Mouse (Mus musculus): ENCODE results near the gene Trpc4ap. TPM values are rescaled to one million over a fixed set of nuclear protein-coding genes. Genes with fewer than 3 reads are reported as not detected.

The Trpc4ap gene
- polyA plus RNA-seq, 1 experiment from 2014 or later = 138 TPM

DNA sequence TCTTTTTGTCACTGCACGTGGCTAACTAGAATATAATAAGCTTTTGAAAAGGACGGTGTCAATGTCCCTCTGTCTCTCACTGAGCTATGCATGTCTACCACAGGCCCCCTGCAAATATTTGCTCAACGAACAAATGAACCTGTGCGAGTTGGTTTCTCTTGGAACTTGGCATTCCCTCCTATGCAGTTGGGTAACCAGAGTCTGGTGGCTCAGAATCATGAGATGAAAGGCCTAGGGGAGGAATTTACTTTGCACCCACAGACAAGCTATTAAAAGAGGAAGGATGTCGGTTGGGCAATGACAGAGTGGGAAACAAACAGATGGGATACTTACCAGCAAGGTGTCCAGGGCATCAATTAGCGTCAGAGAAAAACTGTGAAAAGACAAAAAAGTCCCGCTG, 34.1 kb upstream of the Trpc4ap start:
- Histone ChIP-seq H3K9me3 (ENCODE audit: control insufficient read depth, low read length) (no peaks in the 10 kb centered on the region), H3K27me3 (ENCODE audit: control insufficient read depth, insufficient read depth, low read length) (no peaks in the 10 kb centered on the region), H3K36me3 (ENCODE audit: control insufficient read depth, insufficient read depth, low read length) (no peaks in the 10 kb centered on the region), H3K27ac (ENCODE audit: low read depth, low read length) (no peak overlapping the region), H3K4me1 (ENCODE audit: control insufficient read depth, insufficient read depth, low read length) (peaks cover 6% of the 10 kb centered on the region; the same call in 1 of the 2 replicates), H3K9ac (ENCODE audit: low read length) (no peak overlapping the region), H3K4me3 (ENCODE audit: low read depth, low read length) (no peak overlapping the region), H3K4me2 (no peak overlapping the region)
- DNase-seq (ENCODE audit: low spot score, missing footprints) = no peak
- ATAC-seq (ENCODE audit: low FRiP score) = no peak
- WGBS = 88% methylated on average over 7 of the region's 7 CpGs

DNA sequence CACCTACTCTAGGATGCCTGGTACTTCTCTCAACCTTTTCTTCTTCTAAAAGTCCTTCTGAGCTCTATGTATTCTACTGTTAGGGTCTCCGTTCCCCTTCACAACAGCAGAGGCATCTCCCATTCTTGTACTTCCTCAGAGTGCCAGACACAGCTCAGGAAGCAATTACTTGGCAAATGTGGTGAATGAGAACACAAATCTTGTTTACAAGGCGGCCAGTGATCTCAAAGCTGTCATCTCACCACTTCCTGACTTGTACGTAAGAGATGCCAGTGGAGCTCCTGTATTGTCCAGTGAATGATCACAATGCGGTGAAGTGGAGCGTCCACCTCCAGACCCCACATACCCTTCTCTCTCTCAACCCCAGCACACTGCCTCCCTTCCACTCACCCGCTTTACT, 32.3 kb upstream of the Trpc4ap start:
- WGBS = 85% methylated on average over 6 of the region's 6 CpGs
- no peaks in the 10 kb centered on the region for H3K36me3 ChIP-seq (ENCODE audit: control insufficient read depth, insufficient read depth, low read length)
- no peak for DNase-seq (ENCODE audit: low spot score, missing footprints)

DNA sequence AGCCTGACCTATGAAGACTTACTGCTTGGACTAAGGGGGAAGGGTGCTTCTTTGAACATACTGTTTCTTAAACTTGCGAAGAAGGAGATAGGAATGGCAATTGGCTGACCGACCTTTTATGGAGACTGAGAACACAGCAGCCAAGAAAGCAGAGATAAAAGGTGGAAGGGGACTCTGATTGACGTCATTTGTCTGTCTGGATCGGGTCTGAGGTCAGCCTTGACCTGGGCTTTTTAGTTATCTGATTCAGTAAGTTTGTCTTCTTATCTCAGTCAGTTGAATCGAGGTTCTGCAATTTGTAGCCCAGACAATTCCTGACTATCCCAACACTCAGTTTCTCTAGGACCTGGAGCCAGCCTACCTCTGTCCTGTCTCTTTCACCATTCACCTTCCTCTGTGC, 31.9 kb upstream of the Trpc4ap start:
- peaks cover 6% of the 10 kb centered on the region; the same call in 1 of the 2 replicates for H3K4me1 ChIP-seq (ENCODE audit: control insufficient read depth, insufficient read depth, low read length)
- H3K27me3 ChIP-seq (ENCODE audit: control insufficient read depth, insufficient read depth, low read length) = no peaks in the 10 kb centered on the region
- H3K4me3 ChIP-seq (ENCODE audit: low read depth, low read length) = no peak overlapping the region
- 83% methylated on average over 5 of the region's 5 CpGs for WGBS
- no peaks in the 10 kb centered on the region for H3K36me3 ChIP-seq (ENCODE audit: control insufficient read depth, insufficient read depth, low read length)
- no peak overlapping the region for H3K4me2 ChIP-seq
- H3K9me3 ChIP-seq (ENCODE audit: control insufficient read depth, low read length) = no peaks in the 10 kb centered on the region
- H3K9ac ChIP-seq (ENCODE audit: low read length) = no peak overlapping the region
- ATAC-seq (ENCODE audit: low FRiP score) (no peak), DNase-seq (ENCODE audit: low spot score, missing footprints) (no peak)
- no peak overlapping the region for H3K27ac ChIP-seq (ENCODE audit: low read depth, low read length)

More for the DNA sequence above, 32.3 kb upstream of the Trpc4ap start:
- no peak for ATAC-seq (ENCODE audit: low FRiP score)
- no peaks in the 10 kb centered on the region for H3K9me3 ChIP-seq (ENCODE audit: control insufficient read depth, low read length)
- H3K4me1 ChIP-seq (ENCODE audit: control insufficient read depth, insufficient read depth, low read length) = peaks cover 6% of the 10 kb centered on the region; the same call in 1 of the 2 replicates
- no peak overlapping the region for H3K4me3 ChIP-seq (ENCODE audit: low read depth, low read length)
- H3K9ac ChIP-seq (ENCODE audit: low read length) = no peak overlapping the region
- H3K4me2 ChIP-seq = no peak overlapping the region
- H3K27ac ChIP-seq (ENCODE audit: low read depth, low read length) = no peak overlapping the region
- H3K27me3 ChIP-seq (ENCODE audit: control insufficient read depth, insufficient read depth, low read length) = no peaks in the 10 kb centered on the region

DNA sequence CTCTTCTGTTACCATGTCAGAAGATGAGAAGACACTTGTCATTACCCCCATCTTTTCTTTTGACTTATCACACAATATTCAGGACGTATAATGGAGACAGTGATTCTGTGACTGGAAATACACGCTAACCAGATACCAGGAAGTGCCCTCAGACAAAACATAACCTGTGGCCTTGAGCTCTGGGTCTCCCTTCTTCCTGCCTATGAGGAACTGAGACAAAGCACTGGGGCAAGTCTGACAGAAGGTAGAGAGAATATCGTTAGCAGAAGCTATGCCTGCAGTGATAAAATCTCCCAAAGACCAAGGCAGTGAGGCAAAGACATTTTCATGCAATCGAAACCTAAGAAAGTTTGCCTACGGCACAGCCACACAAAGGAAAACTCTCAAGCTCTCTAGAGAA, 28.4 kb upstream of the Trpc4ap start:
- DNase-seq (ENCODE audit: low spot score, missing footprints) (no peak), ATAC-seq (ENCODE audit: low FRiP score) (no peak)
- WGBS = 90% methylated on average over 5 of the region's 5 CpGs
- Histone ChIP-seq H3K4me3 (ENCODE audit: low read depth, low read length) (no peak overlapping the region), H3K9ac (ENCODE audit: low read length) (no peak overlapping the region), H3K4me2 (no peak overlapping the region), H3K9me3 (ENCODE audit: control insufficient read depth, low read length) (no peaks in the 10 kb centered on the region), H3K27ac (ENCODE audit: low read depth, low read length) (no peak overlapping the region), H3K27me3 (ENCODE audit: control insufficient read depth, insufficient read depth, low read length) (no peaks in the 10 kb centered on the region), H3K36me3 (ENCODE audit: control insufficient read depth, insufficient read depth, low read length) (no peaks in the 10 kb centered on the region), H3K4me1 (ENCODE audit: control insufficient read depth, insufficient read depth, low read length) (no peaks in the 10 kb centered on the region)

- no peaks in the 10 kb centered on the region for H3K27me3 ChIP-seq (ENCODE audit: control insufficient read depth, insufficient read depth, low read length)
- H3K4me1 ChIP-seq (ENCODE audit: control insufficient read depth, insufficient read depth, low read length) = no peaks in the 10 kb centered on the region
- H3K4me3 ChIP-seq (ENCODE audit: low read depth, low read length) = no peak overlapping the region
- no peak overlapping the region for H3K4me2 ChIP-seq
- H3K9me3 ChIP-seq (ENCODE audit: control insufficient read depth, low read length) = no peaks in the 10 kb centered on the region
- no peak for DNase-seq (ENCODE audit: low spot score, missing footprints)
- ATAC-seq (ENCODE audit: low FRiP score) = no peak
- no peak overlapping the region for H3K27ac ChIP-seq (ENCODE audit: low read depth, low read length)
- 90% methylated on average over 12 of the region's 12 CpGs for WGBS
- H3K36me3 ChIP-seq (ENCODE audit: control insufficient read depth, insufficient read depth, low read length) = no peaks in the 10 kb centered on the region; the same call in 1 of the 2 replicates
- H3K9ac ChIP-seq (ENCODE audit: low read length) = no peak overlapping the region
These were observed 25.2 kb upstream of the Trpc4ap start for GRCm38 (mm10) chr2:155717082-155717990.

DNA sequence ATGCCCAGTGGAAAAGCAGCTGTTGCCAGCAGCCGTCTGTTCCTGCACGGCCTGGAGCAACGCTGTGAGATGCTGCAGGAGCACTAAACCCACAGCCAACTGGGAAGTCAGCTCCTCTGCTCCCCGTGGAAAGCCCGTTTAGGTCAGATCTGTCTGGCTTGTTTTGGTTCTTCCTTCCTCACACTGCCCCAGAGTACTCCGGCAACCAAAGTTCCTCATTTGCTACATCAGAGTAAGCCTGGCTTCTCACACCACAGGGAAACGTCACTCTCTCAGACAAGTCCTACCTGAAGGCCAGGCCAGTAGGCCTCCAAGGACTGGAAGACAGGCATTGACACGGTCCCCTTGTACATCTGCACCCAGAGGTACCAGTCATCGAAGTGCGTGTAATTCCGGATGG, 18.4 kb upstream of the Trpc4ap start:
- Histone ChIP-seq H3K4me3 (ENCODE audit: low read depth, low read length) (no peak overlapping the region), H3K27me3 (ENCODE audit: control insufficient read depth, insufficient read depth, low read length) (no peaks in the 10 kb centered on the region), H3K27ac (ENCODE audit: low read depth, low read length) (no peak overlapping the region), H3K4me2 (no peak overlapping the region), H3K36me3 (ENCODE audit: control insufficient read depth, insufficient read depth, low read length) (no peaks in the 10 kb centered on the region; the same call in none of the 2 replicates), H3K4me1 (ENCODE audit: control insufficient read depth, insufficient read depth, low read length) (no peaks in the 10 kb centered on the region), H3K9ac (ENCODE audit: low read length) (no peak overlapping the region), H3K9me3 (ENCODE audit: control insufficient read depth, low read length) (no peaks in the 10 kb centered on the region)
- ATAC-seq (ENCODE audit: low FRiP score) (no peak), DNase-seq (ENCODE audit: low spot score, missing footprints) (no peak)
- WGBS = 89% methylated on average over 11 of the region's 11 CpGs

DNA sequence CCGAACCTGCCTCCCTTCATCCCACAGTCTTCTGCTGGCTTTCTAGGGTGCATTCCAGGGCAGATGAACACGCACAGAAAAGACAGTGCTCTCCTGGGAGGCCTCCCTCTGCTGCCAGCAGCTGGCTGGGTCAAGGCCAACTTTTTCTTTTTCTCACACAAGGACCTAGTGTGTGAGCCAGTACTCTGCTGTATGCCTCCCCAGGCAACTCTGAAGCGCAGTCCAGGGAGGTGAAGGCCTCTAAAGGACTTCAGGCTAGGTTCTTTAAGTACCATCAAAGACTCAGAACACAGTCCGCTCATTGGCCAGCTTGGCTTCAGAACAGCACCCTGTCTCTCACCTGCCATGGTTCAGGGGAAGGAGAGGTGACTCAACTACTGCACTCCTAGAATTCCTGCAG, 15.1 kb upstream of the Trpc4ap start:
- 92% methylated on average over 4 of the region's 4 CpGs for WGBS
- Histone ChIP-seq H3K4me2 (no peak overlapping the region), H3K36me3 (ENCODE audit: control insufficient read depth, insufficient read depth, low read length) (peaks cover under 1% of the 10 kb centered on the region; the same call in 1 of the 2 replicates), H3K9me3 (ENCODE audit: control insufficient read depth, low read length) (no peaks in the 10 kb centered on the region), H3K4me3 (ENCODE audit: low read depth, low read length) (no peak overlapping the region), H3K9ac (ENCODE audit: low read length) (no peak overlapping the region), H3K27me3 (ENCODE audit: control insufficient read depth, insufficient read depth, low read length) (no peaks in the 10 kb centered on the region), H3K27ac (ENCODE audit: low read depth, low read length) (no peak overlapping the region), H3K4me1 (ENCODE audit: control insufficient read depth, insufficient read depth, low read length) (no peaks in the 10 kb centered on the region)
- ATAC-seq (ENCODE audit: low FRiP score) (no peak), DNase-seq (ENCODE audit: low spot score, missing footprints) (no peak)

GRCm38 (mm10) chr2:155703630-155704029, 11.4 kb upstream of the Trpc4ap start:
- ATAC-seq (ENCODE audit: low FRiP score) (peak; percentile 84), DNase-seq (ENCODE audit: low spot score, missing footprints) (peak; percentile 83)
- no peaks in the 10 kb centered on the region for H3K27me3 ChIP-seq (ENCODE audit: control insufficient read depth, insufficient read depth, low read length)
- no peak overlapping the region for H3K4me3 ChIP-seq (ENCODE audit: low read depth, low read length)
- H3K36me3 ChIP-seq (ENCODE audit: control insufficient read depth, insufficient read depth, low read length) = peaks cover 2% of the 10 kb centered on the region
- no peak overlapping the region for H3K9ac ChIP-seq (ENCODE audit: low read length)
- no peaks in the 10 kb centered on the region for H3K9me3 ChIP-seq (ENCODE audit: control insufficient read depth, low read length)
- 30% methylated on average over 4 of the region's 4 CpGs for WGBS
- H3K4me1 ChIP-seq (ENCODE audit: control insufficient read depth, insufficient read depth, low read length) = no peaks in the 10 kb centered on the region
- peak overlapping the region; percentile 46 for H3K27ac ChIP-seq (ENCODE audit: low read depth, low read length)
- no peak overlapping the region for H3K4me2 ChIP-seq

- H3K27me3 ChIP-seq (ENCODE audit: control insufficient read depth, insufficient read depth, low read length) = no peaks in the 10 kb centered on the region
- no peak for ATAC-seq (ENCODE audit: low FRiP score)
- no peaks in the 10 kb centered on the region for H3K9me3 ChIP-seq (ENCODE audit: control insufficient read depth, low read length)
- WGBS = 92% methylated on average over 19 of the region's 19 CpGs
- H3K4me2 ChIP-seq = no peak overlapping the region
- DNase-seq (ENCODE audit: low spot score, missing footprints) = no peak
- no peak overlapping the region for H3K27ac ChIP-seq (ENCODE audit: low read depth, low read length)
- H3K4me3 ChIP-seq (ENCODE audit: low read depth, low read length) = no peak overlapping the region
- peaks cover 2% of the 10 kb centered on the region; the same call in 1 of the 2 replicates for H3K36me3 ChIP-seq (ENCODE audit: control insufficient read depth, insufficient read depth, low read length)
- H3K4me1 ChIP-seq (ENCODE audit: control insufficient read depth, insufficient read depth, low read length) = no peaks in the 10 kb centered on the region
- no peak overlapping the region for H3K9ac ChIP-seq (ENCODE audit: low read length)
These were observed 9.3 kb upstream of the Trpc4ap start for GRCm38 (mm10) chr2:155701399-155701919.
